Mouse (Mus musculus) spleen, adult 2 months (tissue): ENCODE data around the gene Prss54.
A peak's percentile ranks its signal among the peaks of the same experiment; 100 is the strongest.

Experiments
- CTCF ChIP-seq: fragments of 200-500 bp; IDR thresholded peaks from 2 replicates; pipeline ENCODE4 v1.5.1; 2011; ENCODE audit warnings: mild to moderate bottlenecking, inconsistent platforms; ENCODE audit not compliant: insufficient read depth, insufficient read length, insufficient replicate concordance; ENCODE audit errors: extremely low read depth
- POLR2A ChIP-seq: fragments of 200-500 bp; IDR thresholded peaks from 2 replicates; pipeline ENCODE4 v1.6.1; 2011; ENCODE audit warnings: low read depth, low read length, inconsistent platforms

DNA sequence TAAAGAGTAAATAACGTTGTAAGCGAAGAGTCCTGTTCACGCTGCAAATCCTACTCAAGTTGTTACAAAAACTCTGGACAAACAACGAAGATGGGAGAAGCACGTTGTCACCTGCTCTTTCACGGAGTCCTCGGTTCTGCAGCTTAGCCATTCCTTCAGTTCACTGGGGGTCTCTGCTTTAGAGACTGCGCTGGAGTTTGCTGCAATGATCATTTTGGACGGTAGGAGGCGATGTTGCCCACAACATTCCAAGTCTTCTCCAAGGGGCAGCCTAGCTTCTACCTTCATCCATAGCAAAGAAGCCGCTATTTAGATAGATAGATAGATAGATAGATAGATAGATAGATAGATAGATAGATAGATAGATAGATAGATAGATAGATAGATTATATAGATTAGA, 23.7 kb upstream of the Prss54 start:
- TF ChIP-seq POLR2A (no peak), CTCF (peak; percentile 52; the same call in 1 of the 2 replicates)
